Mouse (Mus musculus) NIH3T3 (cell line): ENCODE data around the gene Rap1a.

ENCODE experiments used
- DNase-seq: peaks from one replicate; pipeline ENCODE4 v3.0.0-alpha.2; 2012; ENCODE audit warnings: low read depth

Rap1a gene

GRCm38 (mm10) chr3:105801191-105802166, at the start of gene Rap1a:
Rap1a (minus strand) TSS chr3:105801336.
- peak; percentile 91 for DNase-seq

- DNase-seq: no peak
These were observed 45.3 kb upstream of the Rap1a start for GRCm38 (mm10) chr3:105846294-105847069.

- DNase-seq: no peak
These were observed 38.7 kb upstream of the Rap1a start for GRCm38 (mm10) chr3:105839836-105840235.

GRCm38 (mm10) chr3:105838655-105839054, 37.5 kb upstream of the Rap1a start:
- DNase-seq: no peak

GRCm38 (mm10) chr3:105836883-105837282, 35.7 kb upstream of the Rap1a start:
- DNase-seq: no peak

GRCm38 (mm10) chr3:105835875-105836274, 34.7 kb upstream of the Rap1a start:
- no peak for DNase-seq

- no peak for DNase-seq
These were observed 30.4 kb upstream of the Rap1a start for GRCm38 (mm10) chr3:105831584-105831983.

- DNase-seq: peak; percentile 66
These were observed 24.5 kb upstream of the Rap1a start for GRCm38 (mm10) chr3:105825501-105826161.

GRCm38 (mm10) chr3:105824704-105825103, 23.6 kb upstream of the Rap1a start:
- DNase-seq: no peak

- no peak for DNase-seq
These were observed 23.0 kb upstream of the Rap1a start for GRCm38 (mm10) chr3:105824103-105824502.

- no peak for DNase-seq
These were observed 22.5 kb upstream of the Rap1a start for GRCm38 (mm10) chr3:105823609-105824008.

GRCm38 (mm10) chr3:105821504-105821903, 20.4 kb upstream of the Rap1a start:
- no peak for DNase-seq

- no peak for DNase-seq
These were observed 19.1 kb upstream of the Rap1a start for GRCm38 (mm10) chr3:105820272-105820671.

GRCm38 (mm10) chr3:105818130-105819004, 17.2 kb upstream of the Rap1a start:
- DNase-seq: no peak

- DNase-seq: no peak
These were observed 15.0 kb upstream of the Rap1a start for GRCm38 (mm10) chr3:105816089-105816488.

GRCm38 (mm10) chr3:105815236-105815904, 14.2 kb upstream of the Rap1a start:
- DNase-seq: no peak

GRCm38 (mm10) chr3:105811146-105811545, 10.0 kb upstream of the Rap1a start:
- no peak for DNase-seq

GRCm38 (mm10) chr3:105808179-105809037, 7.3 kb upstream of the Rap1a start:
- DNase-seq: no peak

GRCm38 (mm10) chr3:105807672-105808071, 6.5 kb upstream of the Rap1a start:
- peak; percentile 8 for DNase-seq
